Mouse (Mus musculus) gastrocnemius, postnatal 14 days (tissue): ENCODE data around the gene Rapgef4. TPM values are rescaled to one million over a fixed set of nuclear protein-coding genes. Genes with fewer than 3 reads are reported as not detected.
"Not testable (repeated sequence)": the region's sequence is repeated elsewhere in the genome, so short reads cannot be mapped to it uniquely, and the experiment has no call there.

Source experiments
- DNase-seq: peaks from one replicate; pipeline ENCODE4 v3.0.0; 2021; ENCODE audit warnings: mixed read lengths
- intact Hi-C: fragments of 180-260 bp; cut with DNase I; formaldehyde crosslinking; loops from one replicate; pipeline ENCODE4 v1.15.1; 2025; ENCODE audit warnings: low total_unique reads
- total RNA-seq, 2 experiments: library from RNA; stranded (reverse); gene quantifications; 2 replicates each; pipeline ENCODE4 v1.2.3; 2021

The Rapgef4 gene
- total RNA-seq, 2 experiments from 2014 or later, result 2.3 to 3.2 TPM

DNA sequence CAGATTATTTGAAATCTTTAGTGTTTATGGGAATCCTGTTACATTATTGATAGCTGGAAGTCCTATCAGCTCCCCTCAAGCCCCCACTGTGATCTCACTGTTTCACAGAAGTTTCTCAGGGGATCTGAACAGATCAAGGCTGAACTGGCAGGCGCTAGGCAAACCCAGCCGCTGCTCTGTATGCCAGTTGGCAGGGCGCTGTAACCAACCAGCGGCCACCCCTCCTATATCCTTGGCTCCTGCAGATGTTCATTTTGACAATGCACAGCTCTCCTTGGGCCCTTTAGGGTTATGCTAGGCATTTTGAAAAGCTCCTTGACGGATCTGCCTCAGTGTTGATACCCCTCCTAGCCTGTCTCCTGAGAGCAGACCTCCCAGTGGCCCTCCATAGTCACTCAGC is 74.4 kb downstream of the Rapgef4 start:
- intact Hi-C loops, result no loop called here

DNA sequence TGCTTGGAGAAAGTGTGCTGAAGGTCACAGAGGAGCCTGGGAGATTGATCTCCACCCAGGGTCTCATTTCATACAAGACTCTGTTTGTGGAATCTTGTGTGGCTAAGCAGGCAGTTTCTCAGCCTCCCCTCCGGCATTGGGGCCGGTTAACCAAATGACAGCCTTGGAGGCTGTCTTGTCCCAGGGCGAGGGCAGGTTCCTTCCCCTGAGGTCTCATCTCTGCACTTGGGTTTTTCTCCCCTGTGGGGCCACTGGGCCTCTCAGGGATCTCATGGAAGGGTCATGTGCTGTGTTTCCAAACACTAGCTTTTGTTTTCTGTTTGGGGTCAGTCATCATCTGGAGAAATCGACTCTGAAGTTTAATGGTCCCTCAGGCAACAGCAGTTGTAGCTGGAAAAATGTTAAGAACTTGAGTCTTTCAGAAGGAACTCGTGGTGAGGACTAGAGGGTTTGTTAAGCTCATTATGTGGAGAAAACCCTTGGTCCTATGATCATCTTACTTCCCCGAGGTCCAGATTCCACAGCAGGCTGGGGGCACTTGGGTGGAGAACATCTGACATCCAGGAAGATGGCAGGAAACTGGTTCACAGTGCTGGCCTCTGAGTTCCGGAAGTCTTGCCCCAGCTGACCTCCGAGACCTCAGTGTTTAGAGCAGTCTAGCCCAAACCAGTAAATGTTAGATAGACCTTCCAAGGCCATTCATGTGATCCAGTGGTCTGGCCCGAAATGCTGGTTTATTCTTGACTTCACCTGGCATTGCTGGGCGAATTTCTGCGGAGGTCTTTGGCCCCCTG is 75.2 kb downstream of the Rapgef4 start:
- intact Hi-C loops, result no loop called here

More for the DNA sequence above, 74.4 kb downstream of the Rapgef4 start:
- no peak for DNase-seq

DNA sequence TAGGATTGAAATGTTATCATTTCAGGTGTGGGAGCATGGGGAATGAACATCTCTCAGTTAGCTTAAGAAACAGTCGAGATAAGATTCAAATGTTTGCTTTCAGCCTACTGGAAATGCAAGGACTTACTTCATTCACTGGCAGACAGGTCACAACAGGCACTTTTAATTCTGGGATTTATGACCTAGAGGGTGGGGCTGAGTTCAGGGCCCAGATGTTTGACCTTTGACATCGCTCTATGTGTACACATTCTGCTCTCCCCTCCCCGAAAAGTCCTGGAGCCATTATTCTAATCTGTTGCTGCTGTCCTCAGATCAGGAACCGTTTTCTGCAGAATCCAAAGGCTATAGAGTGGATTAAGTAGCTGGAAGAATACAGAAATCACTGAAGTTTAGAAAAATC is 81.9 kb downstream of the Rapgef4 start:
- intact Hi-C loops, result no loop called here
- DNase-seq, result no peak

More for the DNA sequence above, 75.2 kb downstream of the Rapgef4 start:
- DNase-seq, result no peak

DNA sequence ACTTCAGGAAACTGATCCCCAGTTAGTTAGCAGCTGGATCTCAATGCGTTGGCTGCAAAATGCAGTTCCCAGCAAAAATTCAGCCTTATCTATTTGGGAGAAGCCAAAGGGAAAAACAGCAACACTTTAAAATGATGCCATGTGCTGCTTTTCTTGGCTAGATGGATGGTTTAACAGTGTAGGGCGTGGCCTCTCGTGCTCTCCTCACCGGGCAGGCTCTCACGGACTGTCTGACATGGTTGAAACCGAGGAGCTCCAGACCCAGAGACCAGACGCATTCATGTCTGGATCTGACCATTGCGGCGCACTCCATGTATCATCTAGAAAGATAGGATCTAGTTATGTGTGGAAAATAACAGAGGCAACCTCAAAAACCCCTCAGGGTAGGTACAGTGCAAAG is 87.5 kb downstream of the Rapgef4 start:
- DNase-seq, result no peak
- intact Hi-C loops, result no loop called here

DNA sequence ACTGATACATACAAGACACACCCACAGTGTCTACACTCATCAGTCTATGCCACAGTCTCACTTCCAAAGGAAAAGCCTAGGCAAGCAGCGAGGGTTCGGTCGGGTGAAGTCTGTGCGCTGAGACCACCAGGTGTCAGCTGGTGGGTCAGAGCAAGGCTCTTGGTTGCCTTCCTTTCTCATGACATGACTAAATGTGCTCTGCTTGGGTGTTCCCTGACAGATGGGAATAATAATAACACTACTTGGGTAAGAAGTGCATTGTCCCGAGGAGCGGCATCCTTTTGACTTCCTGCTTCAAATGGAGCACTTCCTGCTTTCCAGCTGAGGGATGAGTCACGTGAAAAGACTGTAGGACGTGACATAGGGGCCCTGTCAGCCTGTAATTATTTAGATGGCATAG is 89.0 kb downstream of the Rapgef4 start:
- DNase-seq, result no peak
- intact Hi-C loops, result no loop called here

DNA sequence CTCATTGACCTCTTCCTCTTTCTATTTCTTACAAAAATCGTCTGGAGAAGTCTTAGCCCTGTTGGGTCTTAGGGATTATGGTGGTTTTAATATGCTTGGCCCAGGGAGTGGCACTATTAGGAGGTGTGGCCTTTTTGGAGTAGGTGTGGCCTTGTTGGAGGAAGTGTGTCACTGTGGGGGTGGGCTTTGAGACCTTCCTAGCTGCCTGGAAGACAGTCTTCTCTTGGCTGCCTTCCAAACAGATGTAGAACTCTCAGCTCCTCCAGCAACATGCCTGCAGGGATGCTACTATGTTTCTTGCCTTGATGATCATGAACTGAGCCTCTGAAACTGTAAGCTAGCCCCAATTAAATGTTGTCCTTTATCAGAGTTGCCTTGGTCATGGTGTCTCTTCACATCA is 92.1 kb downstream of the Rapgef4 start:
- DNase-seq, intact Hi-C loops: not testable (repeated sequence)

DNA sequence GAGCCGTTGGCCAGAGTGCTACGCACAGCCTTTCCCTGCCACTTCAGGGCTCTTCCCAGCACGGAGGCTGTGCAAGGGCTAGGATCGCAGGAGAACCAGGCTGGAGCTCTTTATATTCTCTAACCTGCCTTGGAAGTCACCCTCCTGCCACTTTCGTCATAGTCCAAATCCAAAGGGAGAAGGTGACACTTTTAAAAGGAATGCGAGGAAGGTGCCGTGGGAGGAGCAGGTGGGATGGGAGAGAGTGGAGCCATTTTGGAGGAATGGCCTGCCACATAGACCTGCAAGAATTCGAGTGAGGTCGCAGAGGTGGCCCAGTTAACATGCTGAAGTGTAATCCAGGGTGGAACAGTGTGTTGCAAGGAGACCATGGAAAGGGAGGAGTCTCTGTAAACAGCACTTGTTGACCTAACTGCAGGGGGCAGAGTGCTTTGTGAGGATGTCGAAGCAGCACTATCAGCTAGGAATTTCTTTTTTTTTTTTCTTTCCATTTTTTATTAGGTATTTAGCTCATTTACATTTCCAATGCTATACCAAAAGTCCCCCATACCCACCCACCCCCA is 94.0 kb downstream of the Rapgef4 start:
- no peak for DNase-seq
- intact Hi-C loops, result no loop called here

DNA sequence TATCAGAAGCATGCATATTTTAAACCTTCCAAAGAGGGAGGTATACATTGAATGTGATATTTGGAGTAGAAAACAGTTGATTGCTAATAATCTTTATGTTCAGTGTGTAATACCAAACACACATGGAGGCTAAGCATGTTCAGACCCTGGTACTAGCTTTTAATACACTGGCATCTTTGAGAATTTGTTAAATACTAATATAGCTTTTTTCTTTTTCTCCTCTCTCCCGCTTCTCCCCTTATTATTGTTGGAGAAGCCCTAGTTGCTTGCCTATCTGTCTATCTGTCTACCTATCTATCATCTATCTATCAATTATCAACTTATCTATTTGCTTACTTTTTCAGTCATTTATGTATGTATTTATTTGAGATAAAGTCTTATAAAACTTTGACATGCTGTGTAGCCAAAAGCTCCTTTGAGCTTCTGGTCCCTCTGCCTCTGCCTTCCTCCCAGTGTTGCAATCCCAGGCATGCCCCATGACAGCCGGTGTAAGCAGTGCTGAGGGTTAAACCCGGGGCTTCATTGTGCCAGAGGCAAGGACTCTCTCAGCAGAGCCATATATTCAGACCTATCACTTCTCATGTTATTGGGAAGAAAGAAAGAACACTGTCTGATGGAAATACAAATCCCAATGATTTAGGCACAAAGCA is 96.6 kb downstream of the Rapgef4 start:
- no peak for DNase-seq
- intact Hi-C loops, result no loop called here

DNA sequence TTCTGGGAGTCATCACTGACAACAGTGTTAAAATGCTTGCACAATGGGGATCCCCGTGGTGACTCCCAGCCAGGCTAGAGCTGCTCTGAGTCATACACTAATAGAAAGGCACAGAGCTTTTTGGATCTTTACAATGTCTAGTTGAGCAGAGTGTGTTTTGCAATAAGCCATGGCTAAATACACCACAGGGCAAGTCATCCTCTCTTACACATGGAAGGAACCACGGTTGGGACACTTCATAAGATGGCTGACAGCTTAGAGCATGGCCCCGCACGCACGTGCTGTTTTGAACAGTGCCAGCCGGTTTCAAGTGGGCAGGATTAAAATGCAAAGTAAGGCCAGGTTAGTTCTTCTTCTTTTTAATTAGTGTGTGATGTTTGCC is 97.1 kb downstream of the Rapgef4 start:
- no peak for DNase-seq
- intact Hi-C loops, result no loop called here

DNA sequence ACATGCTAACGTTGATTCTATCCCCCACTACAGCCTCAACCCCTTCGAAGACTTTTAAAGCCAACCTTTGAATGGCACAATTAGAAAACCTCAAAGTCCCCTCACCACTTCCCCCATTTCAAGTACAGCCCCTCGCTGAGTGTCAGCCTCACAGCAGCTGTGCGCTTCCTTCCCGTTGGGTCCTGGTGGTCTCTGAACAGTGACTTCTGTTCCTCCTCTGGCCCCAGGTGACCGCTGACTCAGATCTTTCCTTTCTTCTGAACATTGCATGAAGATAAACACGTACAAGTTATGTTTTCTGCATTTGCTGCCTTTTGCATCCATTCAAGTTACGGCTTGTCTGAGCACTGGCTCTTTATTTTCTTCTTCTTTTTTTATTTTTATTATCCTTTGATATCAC is 98.1 kb downstream of the Rapgef4 start:
- intact Hi-C loops, result no loop called here
- DNase-seq, result no peak

DNA sequence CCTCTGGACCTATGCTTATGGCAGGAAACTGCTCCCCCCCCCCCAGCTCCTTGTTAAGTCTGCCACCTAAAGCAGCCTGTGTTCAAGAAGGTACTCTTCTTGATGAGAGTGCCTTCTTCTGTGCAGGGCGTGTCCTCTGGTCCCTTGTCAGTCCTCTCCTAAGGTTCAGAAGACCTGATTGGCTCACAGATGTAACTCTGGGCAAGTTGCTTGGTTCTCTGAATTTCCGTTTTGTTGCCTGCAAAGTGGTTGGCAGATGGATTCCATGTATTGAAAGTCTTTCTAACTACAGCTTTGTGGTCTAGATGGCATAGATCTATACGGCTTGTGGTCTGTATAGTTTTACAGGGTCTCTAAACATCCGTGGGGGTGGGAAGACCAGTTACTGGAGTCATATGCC is 101.8 kb downstream of the Rapgef4 start:
- intact Hi-C loops, result no loop called here
- no peak for DNase-seq

DNA sequence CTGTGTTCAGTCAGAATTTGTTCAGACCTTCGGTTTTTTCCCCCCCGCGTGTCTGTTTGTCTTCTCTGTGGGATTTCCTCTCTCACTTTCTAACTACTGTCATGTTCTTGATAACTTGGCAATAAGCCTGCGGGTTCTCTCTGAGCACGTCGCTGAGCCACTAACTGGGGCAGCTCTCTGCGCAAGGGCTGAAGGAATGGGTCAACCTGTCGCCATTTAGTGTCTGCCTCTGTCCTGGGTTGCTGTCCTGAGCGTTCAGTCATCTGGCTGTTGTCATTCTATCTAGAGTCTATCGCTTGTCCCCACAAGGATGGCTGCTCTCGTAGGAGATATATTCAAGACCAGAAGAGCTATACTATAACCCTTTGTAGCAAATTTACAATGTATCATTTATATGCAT is 107.8 kb downstream of the Rapgef4 start:
- no peak for DNase-seq
- intact Hi-C loops, result no loop called here

DNA sequence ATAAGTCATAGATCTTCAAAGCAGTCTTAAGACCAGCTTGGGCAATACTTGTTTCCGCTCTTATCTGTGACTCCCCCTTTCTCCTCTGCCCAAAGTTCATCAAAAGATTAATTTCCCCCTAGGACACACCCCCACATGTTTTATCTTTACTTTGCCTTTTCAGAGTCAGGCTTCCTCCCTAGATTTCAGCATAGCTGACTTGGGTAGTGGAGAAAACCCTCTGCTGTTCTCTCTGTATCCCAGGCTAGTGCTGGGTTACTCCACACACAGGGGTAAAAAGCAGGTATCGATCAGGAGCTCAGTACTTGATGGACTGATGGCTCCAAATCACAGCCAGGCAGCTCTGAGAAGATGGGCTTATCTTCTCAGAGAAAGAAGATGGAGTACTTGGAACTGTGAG is 109.0 kb downstream of the Rapgef4 start:
- intact Hi-C loops, result no loop called here
- DNase-seq, result no peak

DNA sequence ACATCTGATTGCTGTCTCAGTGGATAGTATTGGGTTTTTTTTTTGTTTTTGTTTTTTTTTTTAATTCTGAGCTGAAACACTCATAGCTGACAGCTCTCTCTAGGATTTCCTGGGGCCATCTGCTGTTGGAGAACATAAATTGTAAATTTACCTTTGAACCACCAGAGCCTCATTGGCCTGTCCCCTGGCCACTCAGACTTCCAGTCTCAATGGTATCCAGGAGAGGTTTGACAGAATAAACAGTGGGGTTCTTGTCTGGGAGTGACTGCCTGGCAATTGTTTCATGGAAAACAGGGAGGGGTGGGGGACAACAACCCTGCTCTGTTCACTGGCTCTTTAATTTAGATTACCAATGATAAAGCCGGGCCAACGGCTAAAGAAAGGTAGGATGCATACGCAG is 111.0 kb downstream of the Rapgef4 start:
- intact Hi-C loops, result no loop called here
- no peak for DNase-seq

DNA sequence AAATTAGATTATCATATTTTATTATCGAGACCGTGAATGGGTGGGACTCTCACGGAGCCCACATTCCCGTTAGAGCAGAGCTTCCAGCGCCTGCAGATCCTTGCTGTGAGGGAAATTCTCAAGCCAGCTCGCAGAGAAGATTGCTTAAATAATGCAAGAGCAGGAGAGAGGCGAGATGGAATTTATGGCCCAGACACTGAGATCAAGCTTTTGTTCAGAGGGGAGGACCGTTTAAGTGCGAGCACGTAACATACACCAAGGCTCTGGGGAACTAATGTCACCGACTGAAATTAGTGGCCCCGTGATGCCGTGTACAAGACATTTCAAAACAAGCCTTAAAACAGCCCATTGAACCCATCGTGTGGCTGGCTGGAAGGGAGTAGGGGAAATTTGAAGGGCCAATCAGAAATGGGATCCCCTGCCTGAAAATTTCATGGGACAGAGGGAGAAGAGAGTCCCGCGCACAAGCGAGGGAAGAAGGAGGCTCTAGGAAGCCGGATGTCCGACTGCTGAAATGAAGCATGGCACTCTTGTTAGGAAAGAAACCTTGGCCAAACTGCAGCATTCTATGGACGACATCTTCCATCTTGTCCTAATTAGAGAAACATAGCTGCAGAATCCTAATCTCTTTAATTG is 112.5 kb downstream of the Rapgef4 start:
- no peak for DNase-seq
- intact Hi-C loops, result no loop called here

DNA sequence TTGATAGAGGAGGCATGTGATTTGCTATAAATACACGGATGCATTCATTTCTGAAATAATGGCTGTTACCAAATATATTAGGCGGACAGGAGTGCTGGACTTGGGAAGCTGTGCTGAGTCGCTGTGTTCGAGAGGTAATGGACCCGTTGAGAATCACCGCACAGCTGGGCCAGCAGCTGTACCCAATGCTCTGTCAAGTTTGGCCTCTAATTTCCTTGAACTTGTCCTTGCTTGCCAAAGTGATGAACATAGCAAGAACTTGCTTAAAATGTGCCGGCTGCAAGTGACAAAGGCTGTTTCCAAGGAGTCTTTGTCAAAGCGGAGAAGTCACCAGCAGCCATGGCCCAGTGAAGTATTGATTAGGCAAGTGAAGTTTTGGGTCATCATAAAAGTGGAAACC is 113.0 kb downstream of the Rapgef4 start:
- intact Hi-C loops, result no loop called here

DNA sequence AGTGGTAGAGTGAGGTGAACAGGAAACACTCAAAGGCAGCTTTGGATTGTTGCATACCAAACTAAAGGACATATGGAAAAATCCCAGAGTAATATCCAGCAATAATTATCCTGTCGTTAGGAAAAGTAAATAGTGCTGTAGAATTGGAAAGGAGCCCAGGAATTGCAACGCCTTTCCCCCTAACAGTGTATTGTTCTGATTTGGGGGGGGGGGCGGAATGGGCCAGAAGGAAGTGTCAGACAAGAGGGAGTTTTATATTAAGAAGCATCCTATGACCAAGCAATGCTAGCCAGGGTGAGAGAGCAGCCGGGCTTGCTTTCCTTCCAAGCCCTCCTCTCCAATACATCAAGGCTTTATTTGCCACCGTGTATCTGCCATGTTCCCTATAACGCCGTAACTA is 113.4 kb downstream of the Rapgef4 start:
- DNase-seq, result no peak
- intact Hi-C loops, result no loop called here

More for the DNA sequence above, 113.0 kb downstream of the Rapgef4 start:
- no peak for DNase-seq

DNA sequence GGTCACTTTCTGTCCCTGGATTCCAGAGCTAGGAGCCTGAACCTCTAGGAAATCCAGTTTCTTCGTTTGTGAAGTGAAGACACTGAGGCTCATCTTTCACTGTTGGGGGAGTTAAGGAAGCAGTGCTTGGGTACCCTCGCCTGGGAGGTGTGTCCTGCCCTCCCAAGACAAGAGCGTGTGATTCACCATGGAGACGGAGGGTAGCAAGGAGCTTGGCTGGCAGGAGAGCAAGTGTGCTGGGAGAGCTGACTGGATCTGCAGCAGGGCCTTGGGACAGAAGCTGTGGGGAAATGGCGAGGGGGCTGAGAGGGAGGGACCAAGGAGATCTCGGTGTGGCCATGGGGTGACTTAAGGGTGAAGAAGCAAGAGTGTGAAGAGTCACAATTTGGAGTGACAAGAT is 114.0 kb downstream of the Rapgef4 start:
- intact Hi-C loops, result loop anchor here (5.0 kb wide), 1 partner anchor 47 kb away; no protein-coding TSS in a partner anchor

DNA sequence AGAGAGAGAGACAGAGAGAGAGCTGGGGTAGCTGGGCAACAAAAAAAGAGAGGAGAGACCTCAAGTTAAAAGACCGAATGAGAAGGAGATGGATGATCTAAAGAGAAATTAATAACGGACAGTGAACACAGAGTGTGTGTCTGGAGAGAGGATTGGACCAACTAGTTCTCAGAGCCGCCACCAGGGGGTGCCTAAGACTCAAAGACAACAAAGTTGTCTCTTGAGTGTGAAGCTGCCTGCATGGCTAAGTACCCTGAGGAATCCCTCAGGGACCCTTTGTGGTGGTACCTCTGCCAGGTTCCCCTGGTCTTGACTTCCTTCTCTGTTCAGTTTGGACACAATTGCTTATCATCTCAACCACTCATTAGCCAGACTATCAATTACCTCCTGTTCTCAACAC is 115.3 kb downstream of the Rapgef4 start:
- intact Hi-C loops, result loop anchor here (5.0 kb wide), 1 partner anchor 46 kb away; no protein-coding TSS in a partner anchor
- DNase-seq, result peak; percentile 37

More for the DNA sequence above, 114.0 kb downstream of the Rapgef4 start:
- DNase-seq, result no peak

DNA sequence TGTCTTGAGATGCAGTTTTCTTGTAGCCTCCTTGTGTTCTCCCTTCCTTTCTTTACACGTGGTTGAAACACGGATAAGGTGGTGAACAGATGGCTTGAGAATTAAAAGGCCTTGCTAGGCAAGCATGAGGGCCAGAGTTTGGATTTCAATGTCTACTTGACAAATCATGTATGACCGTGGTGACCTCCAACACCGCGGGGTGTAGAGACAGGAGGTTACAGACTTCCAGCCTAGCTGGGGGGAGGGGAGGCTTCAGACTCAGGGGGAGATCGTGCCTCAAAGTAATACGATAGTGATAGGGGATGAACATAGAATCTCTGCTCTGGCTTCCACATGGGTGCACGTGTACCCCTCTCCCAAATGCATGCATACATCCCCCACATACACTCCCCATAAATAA is 117.3 kb downstream of the Rapgef4 start:
- no peak for DNase-seq
- intact Hi-C loops, result loop anchor here (5.0 kb wide), 1 partner anchor 44 kb away; no protein-coding TSS in a partner anchor
